Mouse (Mus musculus) heart, adult 11 months (tissue): ENCODE results near the gene Slc25a51.
"Not testable (repeated sequence)": the region's sequence is repeated elsewhere in the genome, so short reads cannot be mapped to it uniquely, and the experiment has no call there.

ENCODE experiments used
- DNase-seq: peaks from one replicate; pipeline ENCODE4 v3.0.0; 2022

Slc25a51 gene

GRCm38 (mm10) chr4:45398315-45398714 lies 10.3 kb downstream of the Slc25a51 start:
- peak; percentile 86 for DNase-seq

DNA sequence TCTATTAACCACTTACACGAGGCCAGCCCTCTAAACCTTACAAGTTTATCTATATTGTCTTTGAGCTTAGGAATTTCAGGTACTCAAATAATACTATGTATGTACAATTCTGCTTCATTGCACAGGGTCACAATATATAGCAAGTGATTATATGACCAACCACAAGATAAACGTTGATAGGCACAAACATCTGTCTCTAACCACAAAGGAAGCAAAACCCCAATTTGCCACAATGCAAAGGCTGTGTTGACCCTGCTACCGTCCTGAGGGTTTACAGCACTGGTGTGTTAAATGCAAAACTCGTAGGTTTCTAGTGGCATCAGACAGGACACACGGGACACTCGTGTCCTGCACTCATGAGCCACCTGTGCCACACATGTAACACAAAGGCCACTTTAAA lies 12.4 kb downstream of the Slc25a51 start:
- DNase-seq, result not testable (repeated sequence)

GRCm38 (mm10) chr4:45393658-45394057 lies 14.9 kb downstream of the Slc25a51 start:
- no peak for DNase-seq

GRCm38 (mm10) chr4:45392994-45393393 lies 15.6 kb downstream of the Slc25a51 start:
- DNase-seq, result peak; percentile 80

DNA sequence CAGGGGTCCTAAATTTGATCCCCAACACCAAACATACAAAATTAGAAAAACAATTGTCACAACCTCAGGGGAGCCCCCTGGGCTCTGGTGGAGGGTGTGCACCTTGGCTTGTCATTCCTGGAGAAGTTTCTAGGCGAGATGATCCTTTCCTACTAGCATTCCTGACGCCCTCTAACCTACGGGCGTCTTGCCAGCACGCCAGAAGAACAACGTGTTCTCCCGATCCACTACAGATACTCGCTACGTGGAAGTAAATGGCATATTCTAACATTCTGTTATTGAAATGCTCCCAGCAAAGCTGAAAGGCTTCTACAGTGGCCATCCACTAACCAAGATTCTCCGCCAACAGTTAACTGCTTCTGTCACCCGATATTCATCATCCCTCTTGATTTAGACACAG lies 16.0 kb downstream of the Slc25a51 start:
- DNase-seq, result peak; percentile 86

DNA sequence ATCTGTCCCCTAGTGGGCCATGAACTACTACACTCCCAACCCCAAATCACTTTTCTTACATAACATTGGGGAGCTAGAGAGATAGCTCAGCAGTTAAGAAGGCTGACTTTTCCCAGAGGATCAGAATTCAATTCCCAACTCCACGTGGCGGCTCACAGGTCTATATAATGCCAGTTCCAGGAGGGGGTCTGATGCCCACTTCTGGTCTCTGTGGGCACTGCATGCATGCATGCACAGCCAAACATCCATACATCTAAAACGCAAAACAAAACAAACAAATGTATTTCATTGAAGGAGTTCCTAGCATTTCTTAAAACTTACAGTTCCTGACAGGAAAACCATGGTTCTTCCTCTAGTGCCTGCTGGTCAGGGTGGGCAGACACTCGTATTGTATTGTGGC lies 16.5 kb downstream of the Slc25a51 start:
- peak; percentile 48 for DNase-seq

- DNase-seq, result peak; percentile 55
Measured at GRCm38 (mm10) chr4:45387296-45387695, 21.3 kb downstream of the Slc25a51 start.

DNA sequence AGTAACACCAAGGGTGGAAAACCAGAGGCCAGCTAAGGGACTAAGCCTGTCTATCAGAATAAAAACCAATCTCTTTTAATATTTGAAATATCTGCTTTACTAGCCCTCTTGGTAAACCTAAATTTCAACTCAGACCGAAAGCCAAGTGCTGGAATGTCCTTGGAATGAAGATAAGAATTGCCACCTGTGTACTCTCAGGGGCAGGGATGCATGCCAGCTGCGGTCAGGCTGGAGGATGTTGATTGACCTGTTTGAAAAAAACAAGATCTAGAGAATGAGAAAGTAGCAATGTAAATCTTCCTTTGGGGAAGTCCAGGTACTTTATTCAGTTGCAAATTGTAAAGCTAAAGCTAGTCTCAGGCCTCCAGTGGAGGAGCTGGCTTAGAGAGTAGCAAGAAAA lies 26.4 kb downstream of the Slc25a51 start:
- not testable (repeated sequence) for DNase-seq

GRCm38 (mm10) chr4:45380903-45381580 lies 27.5 kb downstream of the Slc25a51 start:
- not testable (repeated sequence) for DNase-seq

DNA sequence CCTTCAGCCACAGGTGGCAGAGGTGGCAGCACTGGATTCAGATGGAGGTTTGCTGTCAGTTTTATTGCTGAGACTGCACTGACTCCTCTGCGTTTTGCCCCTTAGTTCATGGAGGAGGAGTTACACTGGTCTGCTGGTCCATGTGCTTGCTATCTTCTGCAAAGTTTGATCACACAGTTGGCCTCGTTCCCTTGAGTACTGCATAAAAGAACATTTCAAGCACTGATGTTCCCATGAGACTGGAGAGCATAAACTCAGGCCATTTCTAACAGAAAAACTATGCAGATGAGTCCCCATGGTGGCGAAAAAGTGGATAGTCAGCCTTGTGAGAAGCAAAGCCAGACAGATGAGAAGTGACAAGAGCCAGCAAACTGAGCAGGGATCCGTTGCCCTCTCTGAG lies 32.0 kb downstream of the Slc25a51 start:
- DNase-seq, result no peak

DNA sequence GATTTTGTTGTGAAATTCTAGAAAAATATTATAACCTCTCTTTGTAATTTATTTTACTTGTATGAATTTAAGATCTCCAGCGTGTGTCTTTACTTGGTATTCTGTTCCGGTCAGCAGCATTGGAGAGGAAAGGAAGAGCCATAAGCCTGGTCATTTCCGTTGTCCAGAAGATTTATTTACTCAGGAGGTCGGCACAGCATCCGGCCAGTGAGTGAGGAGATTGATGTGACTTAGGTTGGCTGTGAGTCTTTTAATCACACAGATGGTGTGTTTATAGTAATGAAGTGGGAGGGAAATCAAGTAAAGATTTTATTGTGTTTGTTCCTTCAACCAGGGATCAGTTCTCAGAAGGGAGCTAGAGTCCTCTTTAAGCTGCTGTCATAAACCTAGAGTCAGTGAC lies 33.7 kb downstream of the Slc25a51 start:
- DNase-seq, result no peak

DNA sequence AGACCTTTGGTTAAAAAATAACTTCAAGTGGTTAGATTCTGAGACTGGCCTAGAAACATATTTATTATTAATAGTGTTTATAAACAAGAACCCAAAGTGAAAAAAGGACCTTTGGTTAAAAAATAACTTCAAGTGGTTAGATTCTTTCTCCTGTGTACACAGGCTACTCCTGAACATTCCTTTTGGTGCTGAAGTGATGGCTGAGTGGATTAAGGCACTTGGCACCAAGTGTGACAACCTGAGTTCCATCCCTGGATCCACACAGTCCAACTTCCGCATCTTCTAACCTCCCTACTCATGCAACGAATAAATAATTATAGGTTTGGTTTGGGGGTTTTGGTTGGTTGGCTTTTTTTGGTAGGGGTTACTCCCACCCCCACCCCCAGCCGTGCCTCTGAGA lies 37.3 kb downstream of the Slc25a51 start:
- no peak for DNase-seq

- DNase-seq, result no peak
Measured at GRCm38 (mm10) chr4:45356653-45357052, 51.9 kb downstream of the Slc25a51 start.
